Mouse (Mus musculus) C2C12 (cell line): ENCODE measurements around the gene Rnf26.

ENCODE experiments used
- CEBPB ChIP-seq: IDR thresholded peaks from one replicate; pipeline ENCODE4 v1.6.1; 2011; ENCODE audit warnings: low read depth, mild to moderate bottlenecking, control low read depth, moderate library complexity
- CTCF ChIP-seq: IDR thresholded peaks from one replicate; pipeline ENCODE4 v1.5.1; 2011; ENCODE audit not compliant: control insufficient read depth, insufficient read depth, insufficient read length
- FOSL1 ChIP-seq: IDR thresholded peaks from one replicate; pipeline ENCODE4 v1.8.0; 2011; ENCODE audit warnings: mild to moderate bottlenecking, low read length; ENCODE audit not compliant: poor library complexity, insufficient read depth, severe bottlenecking
- MAX ChIP-seq: IDR thresholded peaks from one replicate; pipeline ENCODE4 v1.6.1; 2011; ENCODE audit warnings: mild to moderate bottlenecking, control low read depth
- MYOD1 ChIP-seq: IDR thresholded peaks from one replicate; pipeline ENCODE4 v1.6.1; 2011; ENCODE audit warnings: low read depth; ENCODE audit not compliant: control insufficient read depth, insufficient read length
- USF1 ChIP-seq: IDR thresholded peaks from one replicate; pipeline ENCODE4 v1.6.1; 2011; ENCODE audit warnings: low read depth, mild to moderate bottlenecking, control low read depth, moderate library complexity

- TF ChIP-seq CTCF (no peak), USF1 (no peak), MAX (no peak), MYOD1 (no peak), FOSL1 (no peak), CEBPB (no peak)
These were observed 24.3 kb downstream of the Rnf26 start for GRCm38 (mm10) chr9:44088877-44089608.
